Mouse (Mus musculus): ENCODE results near the gene Mob3b. TPM values are rescaled to one million over a fixed set of nuclear protein-coding genes. Genes with fewer than 3 reads are reported as not detected.
A peak's percentile ranks its signal among the peaks of the same experiment; 100 is the strongest.

Gene Mob3b
- polyA plus RNA-seq, 1 experiment from 2014 or later = 9.7 TPM

DNA sequence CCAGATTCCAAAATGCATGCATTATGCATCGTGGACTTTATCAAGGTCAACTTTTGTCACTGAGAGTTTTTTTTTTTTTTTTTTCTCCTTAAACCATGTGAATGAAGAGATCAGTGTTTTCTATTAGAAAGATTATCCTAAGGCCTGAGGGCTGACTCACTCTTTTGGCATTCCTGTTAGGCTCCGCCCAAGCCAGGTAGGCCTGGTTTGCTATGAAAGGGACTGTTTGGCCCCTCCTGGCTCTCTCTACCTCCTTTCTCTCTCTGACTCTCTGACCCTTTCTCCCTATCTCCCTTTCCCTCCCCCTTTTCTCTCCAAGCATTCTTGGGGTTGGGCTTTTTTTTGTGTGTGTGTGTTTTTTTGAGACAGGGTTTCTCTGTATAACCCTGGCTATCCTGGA is 18.3 kb upstream of the Mob3b start:
- WGBS = 90% methylated on average over 2 of the region's 2 CpGs
- no peak for ATAC-seq (ENCODE audit: insufficient number of reproducible peaks, low FRiP score, low TSS enrichment, low read depth)
- no peak overlapping the region for H3K4me2 ChIP-seq (ENCODE audit: low read depth, severe bottlenecking)

GRCm38 (mm10) chr4:35173551-35173950 is 16.3 kb upstream of the Mob3b start:
- ATAC-seq (ENCODE audit: insufficient number of reproducible peaks, low FRiP score, low TSS enrichment, low read depth) (no peak), DNase-seq (ENCODE audit: low spot score) (no peak)
- no peak overlapping the region for H3K4me3 ChIP-seq (ENCODE audit: low read depth, low read length)
- H3K4me1 ChIP-seq (ENCODE audit: control insufficient read depth, insufficient read depth, low read length) = no peaks in the 10 kb centered on the region
- no peaks in the 10 kb centered on the region for H3K36me3 ChIP-seq (ENCODE audit: control insufficient read depth, insufficient read depth, low read length)
- no peak overlapping the region for H3K4me2 ChIP-seq (ENCODE audit: low read depth, severe bottlenecking)
- 68% methylated on average over 1 of the region's 1 CpGs for WGBS
- H3K9ac ChIP-seq (ENCODE audit: low read length) = no peak overlapping the region
- no peaks in the 10 kb centered on the region for H3K9me3 ChIP-seq (ENCODE audit: control insufficient read depth, low read length)
- H3K27ac ChIP-seq (replicated peaks; ENCODE audit: low read depth, low read length) = no peak overlapping the region
- no peaks in the 10 kb centered on the region for H3K27me3 ChIP-seq (ENCODE audit: control insufficient read depth, insufficient read depth, low read length)

More for the DNA sequence above, 18.3 kb upstream of the Mob3b start:
- Histone ChIP-seq H3K9me3 (ENCODE audit: control insufficient read depth, low read length) (no peaks in the 10 kb centered on the region), H3K9ac (ENCODE audit: low read length) (no peak overlapping the region), H3K36me3 (ENCODE audit: control insufficient read depth, insufficient read depth, low read length) (no peaks in the 10 kb centered on the region), H3K4me1 (ENCODE audit: control insufficient read depth, insufficient read depth, low read length) (no peaks in the 10 kb centered on the region), H3K27me3 (ENCODE audit: control insufficient read depth, insufficient read depth, low read length) (no peaks in the 10 kb centered on the region), H3K4me3 (ENCODE audit: low read depth, low read length) (no peak overlapping the region), H3K27ac (replicated peaks; ENCODE audit: low read depth, low read length) (no peak overlapping the region)
- no peak for DNase-seq (ENCODE audit: low spot score)

DNA sequence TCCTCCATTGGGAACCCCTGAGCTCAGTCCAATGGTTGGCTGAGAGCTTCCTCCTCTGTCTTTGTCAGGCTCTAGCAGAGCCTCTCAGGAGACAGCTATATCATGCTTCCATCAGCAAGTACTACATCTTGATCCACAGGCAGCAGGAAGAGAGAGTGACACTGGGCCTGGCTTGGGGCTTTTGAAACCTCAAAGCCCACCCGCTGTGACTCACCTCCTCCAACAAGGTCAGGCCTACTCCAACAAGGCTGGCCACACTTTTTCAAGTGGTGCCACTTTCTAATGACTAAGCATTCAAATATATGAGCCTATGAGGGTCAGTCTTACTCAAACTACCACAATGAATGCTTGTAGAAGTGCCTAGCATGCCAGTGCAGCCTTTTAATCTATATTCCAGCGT is 15.2 kb upstream of the Mob3b start:
- Histone ChIP-seq H3K9me3 (ENCODE audit: control insufficient read depth, low read length) (no peaks in the 10 kb centered on the region), H3K27ac (replicated peaks; ENCODE audit: low read depth, low read length) (no peak overlapping the region), H3K27me3 (ENCODE audit: control insufficient read depth, insufficient read depth, low read length) (no peaks in the 10 kb centered on the region), H3K4me3 (ENCODE audit: low read depth, low read length) (no peak overlapping the region), H3K4me1 (ENCODE audit: control insufficient read depth, insufficient read depth, low read length) (no peaks in the 10 kb centered on the region), H3K9ac (ENCODE audit: low read length) (no peak overlapping the region), H3K4me2 (ENCODE audit: low read depth, severe bottlenecking) (no peak overlapping the region), H3K36me3 (ENCODE audit: control insufficient read depth, insufficient read depth, low read length) (no peaks in the 10 kb centered on the region)
- DNase-seq (ENCODE audit: low spot score) = no peak
- 92% methylated on average over 2 of the region's 2 CpGs for WGBS
- ATAC-seq (ENCODE audit: insufficient number of reproducible peaks, low FRiP score, low TSS enrichment, low read depth) = no peak

DNA sequence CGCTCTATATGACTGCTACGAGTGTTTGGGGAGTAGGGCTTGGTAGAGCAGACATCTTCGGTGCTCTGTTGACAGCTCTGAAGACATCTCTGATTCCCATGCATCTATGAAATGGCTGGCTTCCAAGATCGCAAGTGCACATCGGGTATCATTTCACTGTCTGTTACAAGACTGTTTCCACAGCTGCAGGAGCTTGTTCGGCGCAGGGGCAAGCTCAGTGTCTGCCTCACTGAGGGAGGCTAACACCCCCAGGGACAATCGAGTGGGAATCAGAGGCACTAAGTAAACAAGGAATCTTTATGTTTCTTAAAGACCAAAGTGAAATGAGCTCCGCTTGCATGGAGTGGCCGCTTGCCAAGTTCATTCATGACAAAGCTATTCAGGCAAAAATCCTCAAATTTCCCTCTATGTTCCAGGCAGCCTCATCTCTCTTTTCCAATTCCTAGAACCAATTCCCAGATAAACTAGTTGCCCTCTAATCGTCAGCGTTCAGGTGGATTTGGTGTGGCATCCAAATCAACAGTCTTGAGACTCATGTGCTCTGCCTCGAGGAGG is 12.4 kb upstream of the Mob3b start:
- H3K4me3 ChIP-seq (ENCODE audit: low read depth, low read length) = no peak overlapping the region
- H3K36me3 ChIP-seq (ENCODE audit: control insufficient read depth, insufficient read depth, low read length) = no peaks in the 10 kb centered on the region
- no peaks in the 10 kb centered on the region for H3K27me3 ChIP-seq (ENCODE audit: control insufficient read depth, insufficient read depth, low read length)
- no peaks in the 10 kb centered on the region for H3K9me3 ChIP-seq (ENCODE audit: control insufficient read depth, low read length)
- WGBS = 88% methylated on average over 13 of the region's 13 CpGs
- no peak overlapping the region for H3K9ac ChIP-seq (ENCODE audit: low read length)
- no peak for ATAC-seq (ENCODE audit: insufficient number of reproducible peaks, low FRiP score, low TSS enrichment, low read depth)
- H3K4me1 ChIP-seq (ENCODE audit: control insufficient read depth, insufficient read depth, low read length) = no peaks in the 10 kb centered on the region
- no peak overlapping the region for H3K27ac ChIP-seq (replicated peaks; ENCODE audit: low read depth, low read length)
- DNase-seq (ENCODE audit: low spot score) = no peak
- no peak overlapping the region for H3K4me2 ChIP-seq (ENCODE audit: low read depth, severe bottlenecking)

DNA sequence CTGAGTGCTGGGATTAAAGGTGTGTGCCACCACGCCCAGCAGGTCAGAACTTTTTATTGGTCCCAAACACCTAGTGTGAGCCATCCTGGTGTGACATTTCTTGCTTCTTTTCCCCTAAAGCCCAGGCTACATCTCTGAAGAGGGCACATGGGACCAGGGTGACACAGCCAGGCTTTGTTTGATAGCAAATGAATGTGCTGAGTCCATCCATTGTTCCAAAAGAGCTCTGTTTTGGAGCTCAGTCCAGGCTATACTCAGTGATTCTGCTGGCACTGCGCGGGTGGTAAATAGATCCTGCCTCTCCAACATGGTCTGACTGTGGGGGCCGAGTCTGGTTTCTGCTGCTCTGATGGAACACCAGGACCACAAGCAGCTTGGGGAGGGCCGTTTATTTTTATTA is 10.6 kb upstream of the Mob3b start:
- no peak overlapping the region for H3K9ac ChIP-seq (ENCODE audit: low read length)
- H3K4me1 ChIP-seq (ENCODE audit: control insufficient read depth, insufficient read depth, low read length) = no peaks in the 10 kb centered on the region
- DNase-seq (ENCODE audit: low spot score) = no peak
- H3K4me2 ChIP-seq (ENCODE audit: low read depth, severe bottlenecking) = no peak overlapping the region
- H3K4me3 ChIP-seq (ENCODE audit: low read depth, low read length) = no peak overlapping the region
- no peaks in the 10 kb centered on the region for H3K27me3 ChIP-seq (ENCODE audit: control insufficient read depth, insufficient read depth, low read length)
- H3K9me3 ChIP-seq (ENCODE audit: control insufficient read depth, low read length) = no peaks in the 10 kb centered on the region
- 68% methylated on average over 5 of the region's 5 CpGs for whole genome bisulfite sequencing
- ATAC-seq (ENCODE audit: insufficient number of reproducible peaks, low FRiP score, low TSS enrichment, low read depth) = 0 out of 2 replicates have a peak, but pooled peaks have one; percentile 39
- no peaks in the 10 kb centered on the region for H3K36me3 ChIP-seq (ENCODE audit: control insufficient read depth, insufficient read depth, low read length)
- H3K27ac ChIP-seq (replicated peaks; ENCODE audit: low read depth, low read length) = no peak overlapping the region

- no peaks in the 10 kb centered on the region for H3K27me3 ChIP-seq (ENCODE audit: control insufficient read depth, insufficient read depth, low read length)
- 81% methylated on average over 3 of the region's 3 CpGs for WGBS
- no peak for ATAC-seq (ENCODE audit: insufficient number of reproducible peaks, low FRiP score, low TSS enrichment, low read depth)
These were observed 8.7 kb upstream of the Mob3b start for GRCm38 (mm10) chr4:35165947-35166346.

DNA sequence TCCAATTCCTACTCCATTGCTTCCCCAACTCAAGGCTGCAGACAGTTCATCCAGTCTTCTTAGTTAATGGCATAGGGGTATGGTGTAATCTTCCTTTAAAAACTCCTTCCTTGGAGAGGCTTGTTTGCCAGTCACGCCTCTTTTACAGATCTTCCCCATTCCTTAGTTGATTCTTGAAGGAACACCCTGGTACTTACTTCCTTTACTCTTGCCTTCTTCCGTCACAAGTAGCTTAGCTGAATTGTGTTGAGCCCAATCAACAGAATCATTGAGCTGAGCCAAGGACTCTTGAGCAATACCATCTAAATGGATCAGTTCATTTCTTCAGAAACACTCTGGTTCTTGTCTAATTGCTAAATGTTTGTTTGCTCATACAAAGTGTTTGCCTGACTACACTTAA is 8.0 kb upstream of the Mob3b start:
- Histone ChIP-seq H3K27ac (replicated peaks; ENCODE audit: low read depth, low read length) (no peak overlapping the region), H3K9ac (ENCODE audit: low read length) (no peak overlapping the region), H3K4me2 (ENCODE audit: low read depth, severe bottlenecking) (no peak overlapping the region), H3K4me1 (ENCODE audit: control insufficient read depth, insufficient read depth, low read length) (no peaks in the 10 kb centered on the region), H3K9me3 (ENCODE audit: control insufficient read depth, low read length) (no peaks in the 10 kb centered on the region), H3K27me3 (ENCODE audit: control insufficient read depth, insufficient read depth, low read length) (no peaks in the 10 kb centered on the region), H3K36me3 (ENCODE audit: control insufficient read depth, insufficient read depth, low read length) (no peaks in the 10 kb centered on the region), H3K4me3 (ENCODE audit: low read depth, low read length) (no peak overlapping the region)
- no peak for DNase-seq (ENCODE audit: low spot score)
- WGBS = 89% methylated on average over 2 of the region's 2 CpGs
- ATAC-seq (ENCODE audit: insufficient number of reproducible peaks, low FRiP score, low TSS enrichment, low read depth) = no peak

More at GRCm38 (mm10) chr4:35165947-35166346, 8.7 kb upstream of the Mob3b start:
- Histone ChIP-seq H3K4me2 (ENCODE audit: low read depth, severe bottlenecking) (no peak overlapping the region), H3K4me3 (ENCODE audit: low read depth, low read length) (no peak overlapping the region), H3K36me3 (ENCODE audit: control insufficient read depth, insufficient read depth, low read length) (no peaks in the 10 kb centered on the region), H3K27ac (replicated peaks; ENCODE audit: low read depth, low read length) (no peak overlapping the region), H3K9ac (ENCODE audit: low read length) (no peak overlapping the region), H3K4me1 (ENCODE audit: control insufficient read depth, insufficient read depth, low read length) (no peaks in the 10 kb centered on the region), H3K9me3 (ENCODE audit: control insufficient read depth, low read length) (no peaks in the 10 kb centered on the region)
- DNase-seq (ENCODE audit: low spot score) = no peak

DNA sequence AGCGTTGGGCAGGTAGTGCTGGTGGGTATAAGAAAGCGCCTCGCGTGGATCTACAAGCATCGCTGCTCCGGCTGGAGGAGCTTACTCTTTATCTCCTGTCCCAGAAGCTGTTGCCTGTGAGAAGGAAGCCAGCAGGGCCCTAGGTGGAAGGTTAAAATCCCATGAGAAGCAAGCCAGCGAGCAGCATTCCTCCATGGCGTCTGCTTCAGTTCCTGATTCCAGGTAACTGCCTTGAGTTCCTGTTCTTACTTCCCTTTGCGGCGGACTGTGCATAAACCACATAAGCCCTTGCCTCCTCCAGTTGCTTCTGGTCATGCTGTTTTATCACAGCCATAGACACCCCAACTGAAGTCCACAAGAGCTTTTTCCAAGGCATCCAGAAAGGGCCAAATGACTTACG is 531 bp upstream of the Mob3b start:
- H3K4me2 ChIP-seq (ENCODE audit: low read depth, severe bottlenecking) = no peak overlapping the region
- WGBS = 66% methylated on average over 11 of the region's 11 CpGs
- no peaks in the 10 kb centered on the region for H3K27me3 ChIP-seq (ENCODE audit: control insufficient read depth, insufficient read depth, low read length)
- 0 out of 2 replicates have a peak, but pooled peaks cover 2% of the 10 kb centered on the region for H3K4me1 ChIP-seq (ENCODE audit: control insufficient read depth, insufficient read depth, low read length)
- no peaks in the 10 kb centered on the region for H3K36me3 ChIP-seq (ENCODE audit: control insufficient read depth, insufficient read depth, low read length)
- no peak overlapping the region for H3K27ac ChIP-seq (replicated peaks; ENCODE audit: low read depth, low read length)
- no peaks in the 10 kb centered on the region for H3K9me3 ChIP-seq (ENCODE audit: control insufficient read depth, low read length)
- no peak for DNase-seq (ENCODE audit: low spot score)
- ATAC-seq (ENCODE audit: insufficient number of reproducible peaks, low FRiP score, low TSS enrichment, low read depth) = no peak
- H3K4me3 ChIP-seq (ENCODE audit: low read depth, low read length) = no peak overlapping the region
- no peak overlapping the region for H3K9ac ChIP-seq (ENCODE audit: low read length)

GRCm38 (mm10) chr4:35156149-35156611 is 1.1 kb downstream of the Mob3b start:
- Histone ChIP-seq H3K27me3 (ENCODE audit: control insufficient read depth, insufficient read depth, low read length) (no peaks in the 10 kb centered on the region), H3K27ac (replicated peaks; ENCODE audit: low read depth, low read length) (peak overlapping the region; percentile 81), H3K36me3 (ENCODE audit: control insufficient read depth, insufficient read depth, low read length) (no peaks in the 10 kb centered on the region), H3K4me2 (ENCODE audit: low read depth, severe bottlenecking) (peak overlapping the region; percentile 89), H3K9ac (ENCODE audit: low read length) (peak overlapping the region; percentile 72), H3K4me3 (ENCODE audit: low read depth, low read length) (peak overlapping the region; percentile 64), H3K4me1 (ENCODE audit: control insufficient read depth, insufficient read depth, low read length) (0 out of 2 replicates have a peak, but pooled peaks cover 2% of the 10 kb centered on the region), H3K9me3 (ENCODE audit: control insufficient read depth, low read length) (no peaks in the 10 kb centered on the region)
- DNase-seq (ENCODE audit: low spot score) (peak; percentile 78), ATAC-seq (ENCODE audit: insufficient number of reproducible peaks, low FRiP score, low TSS enrichment, low read depth) (peak; percentile 84)
- WGBS = under 1% methylated on average over 26 of the region's 26 CpGs
